ENCODE assay signal across 7 mouse cellular contexts in the genomic region with DNA sequence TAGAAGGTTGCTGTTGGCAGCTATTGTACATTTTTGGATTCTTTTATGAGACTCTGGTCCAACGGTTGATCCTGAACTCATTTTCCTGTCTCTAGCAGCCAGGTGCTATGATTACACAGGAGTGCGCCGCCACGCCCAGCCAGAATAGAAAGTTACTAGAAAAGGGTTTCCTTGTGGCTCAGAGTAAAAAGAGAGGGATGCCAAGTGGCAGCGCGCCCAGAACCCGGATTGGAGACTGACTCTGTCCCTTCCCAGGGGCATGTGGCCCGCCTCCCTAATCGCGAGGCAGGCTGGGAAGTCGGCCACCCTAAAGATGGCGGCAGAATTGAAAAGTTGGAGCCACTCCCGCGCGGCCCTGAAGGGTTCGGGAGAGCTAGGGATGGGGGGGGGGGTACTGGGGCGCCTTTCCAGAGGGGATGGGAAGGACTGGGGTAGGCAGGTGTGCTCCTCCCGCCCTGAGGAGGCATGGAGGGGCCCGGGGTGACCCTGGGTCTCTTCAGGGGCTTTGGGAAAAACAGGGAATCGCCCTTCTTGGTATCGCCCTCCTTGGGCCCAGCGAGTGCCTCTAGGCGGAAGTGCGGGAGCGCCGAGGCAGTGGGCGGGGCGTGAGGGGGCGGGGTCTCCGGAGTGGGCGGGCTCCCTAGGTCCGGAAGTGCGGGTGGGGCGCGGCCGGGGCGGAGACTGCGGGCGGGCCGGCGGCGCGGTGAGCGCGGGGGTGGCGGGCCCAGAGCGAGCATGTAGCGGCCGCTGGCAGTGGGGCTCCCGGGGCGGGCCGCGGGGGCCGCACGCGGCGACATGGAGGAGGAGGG. TPM values are rescaled to one million over a fixed set of nuclear protein-coding genes. Genes with fewer than 3 reads are reported as not detected.
DNase-seq lines count a peak whose midpoint lies in the region; ATAC-seq and TF ChIP-seq lines count a peak whose summit lies in the region.

A gene (plus strand): TSS at position 683 of the 809 bp plus-strand sequence.

- peaks cover 19% of the 10 kb centered on the region for H3K4me1 ChIP-seq in embryonic facial prominence, embryonic 10.5 days
- no peaks in the 10 kb centered on the region for H3K4me1 ChIP-seq in intestine, postnatal 0 days (replicated peaks; ENCODE audit: control insufficient read depth, insufficient read depth, low read length)
- H3K4me1 ChIP-seq in midbrain, embryonic 12.5 days: peaks cover 14% of the 10 kb centered on the region
- no peaks in the 10 kb centered on the region; the same call in 1 of the 2 replicates for H3K4me1 ChIP-seq in small intestine, adult 2 months (ENCODE audit: control insufficient read depth, insufficient read depth, insufficient read length, low read length)

- WGBS in embryonic facial prominence, embryonic 10.5 days: under 1% methylated on average over 56 of the region's 57 CpGs
- 1% methylated on average over 44 of the region's 57 CpGs for WGBS in intestine, postnatal 0 days
- WGBS in midbrain, embryonic 12.5 days: under 1% methylated on average over 44 of the region's 57 CpGs
- whole genome bisulfite sequencing in small intestine, adult 2 months: under 1% methylated on average over 37 of the region's 57 CpGs

- intact Hi-C loops in left cerebral cortex, postnatal 4 days (cut with DNase I): no loop called here

- no peak for TF ChIP-seq CTCF in intestine, postnatal 0 days (IDR thresholded peaks at IDR 0.05; ENCODE audit: low read depth)
- TF ChIP-seq CTCF in small intestine, adult 2 months (IDR thresholded peaks at IDR 0.05; ENCODE audit: extremely low read depth, insufficient read length, insufficient replicate concordance, low read depth, low read length): no peak

- ATAC-seq in intestine, postnatal 0 days: peak; percentile 97
- ATAC-seq in midbrain, embryonic 12.5 days (ENCODE audit: low FRiP score, low read depth): peak; percentile 97

- no peaks in the 10 kb centered on the region for H3K27me3 ChIP-seq in embryonic facial prominence, embryonic 10.5 days (replicated peaks; ENCODE audit: low read depth, poor library complexity, severe bottlenecking)
- no peaks in the 10 kb centered on the region for H3K27me3 ChIP-seq in intestine, postnatal 0 days (replicated peaks; ENCODE audit: control insufficient read depth, insufficient read depth, low read length)
- no peaks in the 10 kb centered on the region for H3K27me3 ChIP-seq in midbrain, embryonic 12.5 days
- no peaks in the 10 kb centered on the region for H3K27me3 ChIP-seq in small intestine, adult 2 months (ENCODE audit: control insufficient read depth, insufficient read depth, low read length)

- H3K9me3 ChIP-seq in embryonic facial prominence, embryonic 10.5 days: no peaks in the 10 kb centered on the region
- H3K9me3 ChIP-seq in intestine, postnatal 0 days (ENCODE audit: control insufficient read depth): no peaks in the 10 kb centered on the region
- H3K9me3 ChIP-seq in midbrain, embryonic 12.5 days: no peaks in the 10 kb centered on the region

- H3K36me3 ChIP-seq in embryonic facial prominence, embryonic 10.5 days (replicated peaks): peaks cover 28% of the 10 kb centered on the region
- H3K36me3 ChIP-seq in intestine, postnatal 0 days (ENCODE audit: control insufficient read depth, insufficient read depth): no peaks in the 10 kb centered on the region
- peaks cover 3% of the 10 kb centered on the region; the same call in 1 of the 2 replicates for H3K36me3 ChIP-seq in midbrain, embryonic 12.5 days
- no peaks in the 10 kb centered on the region for H3K36me3 ChIP-seq in small intestine, adult 2 months (ENCODE audit: control insufficient read depth, insufficient read depth, low read length)

- H3K27ac ChIP-seq in embryonic facial prominence, embryonic 10.5 days (replicated peaks): peak within 1 kb of the TSS; percentile 99
- peak within 1 kb of the TSS; percentile 99 for H3K27ac ChIP-seq in intestine, postnatal 0 days (ENCODE audit: low read depth, low read length)
- H3K27ac ChIP-seq in midbrain, embryonic 12.5 days (replicated peaks): peak within 1 kb of the TSS; percentile 93
- peak within 1 kb of the TSS; percentile 82 for H3K27ac ChIP-seq in small intestine, adult 2 months (ENCODE audit: insufficient read depth, low read depth, low read length)

- DNase-seq in adrenal gland, postnatal 10 days: peak; percentile 99
- DNase-seq in embryonic facial prominence, embryonic 10.5 days (ENCODE audit: low spot score): peak; percentile 99
- DNase-seq in gonadal fat pad, adult 2 months (ENCODE audit: low read depth): peak; percentile 76
- peak; percentile 99 for DNase-seq in left cerebral cortex, postnatal 4 days

- H3K9ac ChIP-seq in intestine, postnatal 0 days (ENCODE audit: low read depth, low read length): peak within 1 kb of the TSS; percentile 90
- H3K9ac ChIP-seq in midbrain, embryonic 12.5 days (replicated peaks): peak within 1 kb of the TSS; percentile 88

- H3K4me3 ChIP-seq in embryonic facial prominence, embryonic 10.5 days: peak within 1 kb of the TSS; percentile 85
- H3K4me3 ChIP-seq in intestine, postnatal 0 days (ENCODE audit: low read depth, low read length): peak within 1 kb of the TSS; percentile 72
- peak within 1 kb of the TSS; percentile 95 for H3K4me3 ChIP-seq in midbrain, embryonic 12.5 days
- peak within 1 kb of the TSS; percentile 95 for H3K4me3 ChIP-seq in small intestine, adult 2 months (ENCODE audit: low read depth, low read length)

- peak; percentile 95 for TF ChIP-seq POLR2A in small intestine, adult 2 months (IDR thresholded peaks at IDR 0.05; ENCODE audit: low read depth, low read length)

- peak within 1 kb of the TSS; percentile 78 for H3K4me2 ChIP-seq in intestine, postnatal 0 days (replicated peaks; ENCODE audit: low read depth)
- peak within 1 kb of the TSS; percentile 65 for H3K4me2 ChIP-seq in midbrain, embryonic 12.5 days (replicated peaks)

RNA-seq across cellular contexts. Expression of the gene that starts here (rescaled TPM):
- 10 to 100 TPM; 46.4 to 47.5 TPM for total RNA-seq in adrenal gland, postnatal 10 days (2021)
- polyA plus RNA-seq in embryonic facial prominence, embryonic 10.5 days (2016; fragmentation: Nextera tagmentation; extraction: Ambion mirVana): 109 and 114 TPM in 2 replicates
- 82.3 and 84.2 TPM in 2 replicates for polyA plus RNA-seq in gonadal fat pad, adult 2 months (2012; rRNA removed)
- 37.2 and 39.6 TPM in 2 replicates for polyA plus RNA-seq in intestine, postnatal 0 days (2015; fragmentation: Nextera tagmentation; extraction: Ambion mirVana)
- total RNA-seq in left cerebral cortex, postnatal 4 days (2021): 10 to 100 TPM; 55.6 to 58.9 TPM
- polyA plus RNA-seq in midbrain, embryonic 12.5 days (2016; fragmentation: Nextera tagmentation; extraction: Ambion mirVana): 87.5 and 88.6 TPM in 2 replicates
- 25.7 and 39.0 TPM in 2 replicates for polyA plus RNA-seq in small intestine, adult 2 months (2012; rRNA removed)

Comparison
In these comparisons a context has a peak if more than half of its experiments do, and no peak if none do; other contexts are left out.
1. Peak in every context shown above with its lines: DNase-seq, ATAC-seq, H3K4me3 ChIP-seq and H3K27ac ChIP-seq.